Mouse (Mus musculus) kidney, adult 2 months (tissue): ENCODE measurements around the gene Slc35e1.

Experiments used
- CTCF ChIP-seq: fragments of 200-500 bp; conservative IDR thresholded peaks from 2 replicates; pipeline ENCODE4 v1.5.1; 2011; ENCODE audit warnings: low read depth, mild to moderate bottlenecking, control low read depth, low read length, moderate library complexity, mixed read lengths; ENCODE audit not compliant: insufficient read depth, insufficient read length
- POLR2A ChIP-seq: fragments of 200-500 bp; IDR thresholded peaks from one replicate; pipeline ENCODE4 v1.6.1; 2011; ENCODE audit warnings: low read depth, low read length, control low read depth

DNA sequence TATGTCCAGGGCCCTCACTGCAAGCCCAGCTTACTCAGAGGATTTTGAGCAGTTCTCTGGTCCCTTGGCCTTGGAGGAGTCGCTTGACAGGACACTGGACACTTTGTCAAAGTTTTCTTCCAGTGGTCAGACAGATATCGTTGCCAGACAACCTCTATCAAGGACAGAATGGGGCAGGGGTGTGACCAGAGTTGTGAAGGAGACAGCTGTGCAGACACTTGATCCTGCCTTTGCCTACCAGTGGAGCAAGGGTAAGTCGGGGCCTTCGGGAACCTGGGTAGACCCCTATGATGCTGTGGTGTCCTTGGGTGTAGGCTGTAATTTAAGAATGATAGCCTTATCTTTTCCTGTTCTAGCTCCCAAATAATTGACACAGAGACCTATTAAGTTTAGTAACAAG lies 37.1 kb downstream of the Slc35e1 start:
- TF ChIP-seq CTCF (no peak), POLR2A (no peak)
